Mouse (Mus musculus) large intestine, adult 2 months (tissue): ENCODE data around the gene Cnnm1. TPM values are rescaled to one million over a fixed set of nuclear protein-coding genes. Genes with fewer than 3 reads are reported as not detected.
A peak's percentile ranks its signal among the peaks of the same experiment; 100 is the strongest.
"Not testable (repeated sequence)": the region's sequence is repeated elsewhere in the genome, so short reads cannot be mapped to it uniquely, and the experiment has no call there.

Experiments
- DNase-seq: peaks from one replicate; pipeline ENCODE4 v3.0.0-alpha.2; 2012; ENCODE audit warnings: low read depth, low spot score
- WGBS: fragments of 180-500 bp; shearing (Covaris S2); methylation state at CpG from one replicate; pipeline ENCODE4 v1.1.7; 2018; 5-methylcytosine and 5-hydroxymethylcytosine counted together
- polyA plus RNA-seq: library from polyadenylated mRNA; depleted of rRNA; stranded (reverse); fragments of >200 nt; gene quantifications from 2 replicates; pipeline ENCODE4 v1.2.3, GENCODE M21; 2012

The Cnnm1 gene
- polyA plus RNA-seq, 1 experiment = 0.55 TPM

DNA sequence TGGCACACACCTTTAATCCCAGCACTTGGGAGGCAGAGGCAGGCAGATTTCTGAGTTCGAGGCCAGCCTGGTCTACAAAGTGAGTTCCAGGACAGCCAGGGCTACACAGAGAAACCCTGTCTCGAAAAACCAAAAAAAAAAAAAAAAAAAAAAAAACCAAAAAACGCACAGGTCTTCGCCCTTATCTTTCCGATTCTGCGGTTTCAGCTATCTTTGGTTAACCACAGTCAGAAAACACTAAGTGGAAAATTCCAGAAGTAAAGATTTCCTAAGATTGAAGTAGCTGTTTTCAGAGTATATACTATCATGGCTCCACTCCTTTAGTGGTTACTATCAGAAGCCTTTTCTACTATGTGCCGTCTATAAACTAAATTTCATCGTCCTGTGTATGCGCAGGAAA lies 63.4 kb downstream of the Cnnm1 start:
- 93% methylated on average over 8 of the region's 9 CpGs for WGBS
- DNase-seq = not testable (repeated sequence)

DNA sequence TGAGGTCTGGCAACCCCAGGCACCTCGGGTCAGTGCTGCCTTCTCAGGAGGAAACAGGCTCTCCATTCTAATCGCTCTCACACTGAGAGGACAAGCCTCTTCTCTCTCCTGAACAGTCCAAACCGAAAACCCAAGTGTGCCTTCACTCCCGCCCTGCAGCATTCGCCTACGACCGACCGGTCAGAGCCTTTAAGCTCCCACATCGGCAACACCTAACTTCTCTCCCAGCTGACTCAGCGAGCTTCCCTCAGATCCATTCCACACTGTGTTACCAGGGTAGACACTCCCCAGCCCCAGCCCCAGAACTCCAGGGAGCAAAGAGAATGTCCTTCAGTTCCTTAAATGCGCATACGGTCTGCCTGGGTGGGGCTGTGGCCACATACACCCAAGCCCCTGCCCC lies 65.2 kb downstream of the Cnnm1 start:
- no peak for DNase-seq
- 87% methylated on average over 12 of the region's 12 CpGs for WGBS

DNA sequence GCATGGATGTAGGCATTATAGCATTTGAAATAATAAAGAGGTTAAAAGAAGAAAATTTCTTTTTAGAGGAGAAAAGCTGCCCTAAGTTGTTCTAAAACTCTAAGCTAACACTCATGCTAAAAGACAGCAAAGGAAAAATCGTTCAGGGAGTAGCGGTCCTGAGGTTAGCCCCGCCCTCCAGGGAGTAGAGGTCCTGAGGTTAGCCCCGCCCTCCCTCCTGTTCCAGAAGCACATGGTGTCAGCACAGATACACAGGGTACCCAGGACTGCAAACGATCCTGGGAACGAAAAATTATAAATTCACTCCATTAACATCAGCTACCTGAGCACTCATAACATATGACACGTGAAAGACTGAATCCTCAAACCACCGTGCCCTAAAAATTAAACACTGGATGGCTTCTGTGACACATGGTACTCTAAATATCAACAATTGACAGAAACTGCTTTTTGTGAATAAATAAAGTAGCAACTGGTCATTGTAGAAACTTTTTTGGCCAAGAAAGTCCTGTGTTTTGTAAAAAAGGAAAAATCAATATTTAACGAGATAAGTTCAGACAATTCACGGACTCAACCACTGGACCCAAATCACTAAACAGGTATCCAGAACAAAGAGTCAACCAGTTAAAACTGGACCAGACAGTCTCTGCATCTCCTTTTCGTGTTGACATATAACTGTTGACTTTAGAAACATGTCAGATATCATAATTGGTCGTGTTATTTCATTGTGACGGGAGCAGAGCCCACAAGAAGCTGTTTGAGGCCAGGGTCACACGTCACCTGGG lies 70.4 kb downstream of the Cnnm1 start:
- no peak for DNase-seq
- 90% methylated on average over 14 of the region's 14 CpGs for WGBS

DNA sequence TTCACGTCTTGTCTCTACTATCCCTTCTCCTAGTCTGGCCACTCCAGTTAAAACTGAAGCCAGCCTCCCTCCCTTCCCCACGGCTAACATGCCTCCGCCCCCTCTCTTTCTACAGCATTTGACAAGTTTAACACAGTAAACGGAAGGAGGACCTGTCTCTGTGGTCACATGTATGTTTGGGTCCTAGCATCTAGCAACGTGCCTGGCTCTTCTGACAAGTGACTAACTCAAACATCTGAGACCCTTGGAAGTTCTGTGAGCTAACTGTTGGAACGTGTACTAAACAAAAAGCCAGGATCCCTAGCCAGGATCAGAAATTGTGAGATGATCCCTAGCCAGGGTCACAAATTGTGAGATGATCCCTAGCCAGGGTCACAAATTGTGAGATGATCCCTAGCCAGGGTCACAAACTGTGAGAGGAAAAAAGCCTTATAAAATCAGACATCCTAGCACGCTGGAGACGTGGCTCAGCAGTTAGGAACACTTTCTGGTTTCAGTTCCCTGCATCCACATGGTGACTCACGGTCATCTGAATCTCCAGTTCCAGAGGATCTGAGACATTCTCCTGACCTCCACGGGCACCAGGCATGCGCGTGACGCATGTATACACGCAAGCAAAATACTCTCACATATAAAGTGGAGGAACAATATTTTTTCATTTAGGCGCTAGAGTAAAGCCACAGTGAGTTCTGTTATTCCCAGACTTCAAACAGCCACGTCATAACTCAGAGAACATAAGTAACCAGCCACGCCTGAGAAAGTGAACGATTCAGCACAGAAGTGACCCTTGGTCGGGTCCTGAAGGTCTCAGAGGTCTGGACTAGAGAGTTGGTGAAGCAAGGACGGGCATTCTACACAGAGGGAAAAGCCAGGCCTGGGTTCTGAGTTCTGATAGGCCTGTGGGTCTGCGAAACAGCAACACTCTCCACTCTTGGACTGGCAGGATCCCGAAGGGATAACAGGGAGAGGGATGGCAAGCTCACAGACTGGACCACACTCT lies 71.7 kb downstream of the Cnnm1 start:
- no peak for DNase-seq
- WGBS = 66% methylated on average over 22 of the region's 22 CpGs

DNA sequence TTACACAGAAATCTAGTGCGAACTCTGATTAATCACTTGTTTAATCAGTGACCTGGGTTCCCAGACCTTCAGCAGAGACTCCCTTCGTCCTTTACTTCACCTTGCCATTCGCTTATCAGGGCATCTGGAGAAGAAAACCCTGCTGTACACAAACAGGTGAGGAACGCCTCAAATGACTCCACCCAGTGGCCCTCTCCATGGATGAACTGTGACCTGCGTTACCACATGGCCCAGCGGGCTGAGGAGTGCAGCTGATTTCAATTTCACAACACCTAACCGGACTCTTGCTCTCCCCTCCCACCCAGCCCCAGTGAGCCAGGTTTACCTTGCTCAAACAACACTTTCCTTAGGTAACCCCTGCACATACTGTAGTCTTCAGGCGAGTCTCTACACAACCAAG lies 73.6 kb downstream of the Cnnm1 start:
- 81% methylated on average over 8 of the region's 8 CpGs for WGBS
- no peak for DNase-seq

DNA sequence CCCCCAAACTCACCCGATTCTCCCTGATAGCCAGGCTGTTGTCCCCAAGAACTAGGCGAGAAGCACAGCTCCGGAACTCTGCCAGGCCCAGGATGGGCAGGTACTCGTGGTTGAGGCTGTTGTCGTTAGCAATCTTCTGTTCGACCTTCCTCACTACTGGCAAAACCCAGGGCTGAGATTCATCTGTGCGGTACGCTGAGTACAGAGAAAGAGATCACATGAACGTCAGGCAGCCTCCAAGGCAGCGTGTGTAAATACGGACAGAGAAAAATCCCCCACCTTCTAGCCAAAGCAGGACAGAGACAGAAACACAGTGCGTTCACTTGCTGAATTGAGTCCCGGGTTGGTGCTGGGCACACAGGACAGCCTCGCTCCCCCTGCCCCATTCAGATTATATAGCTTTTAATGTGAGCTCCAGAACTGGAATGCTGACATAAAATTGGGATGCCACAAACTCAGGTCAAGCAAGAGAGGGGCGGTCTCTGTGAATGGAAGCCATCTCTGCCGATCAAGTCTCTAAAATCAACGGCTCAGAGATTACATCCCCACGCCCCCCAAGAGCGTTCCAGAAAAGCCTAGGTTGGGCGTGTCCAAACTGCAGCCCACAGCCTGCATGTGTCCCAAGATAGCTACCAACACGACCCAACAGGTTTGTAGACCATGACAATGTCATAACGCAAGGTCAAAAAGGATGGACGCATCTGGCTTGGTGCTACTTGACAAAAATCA lies 75.6 kb downstream of the Cnnm1 start:
- 92% methylated on average over 23 of the region's 23 CpGs for WGBS
- DNase-seq = no peak

DNA sequence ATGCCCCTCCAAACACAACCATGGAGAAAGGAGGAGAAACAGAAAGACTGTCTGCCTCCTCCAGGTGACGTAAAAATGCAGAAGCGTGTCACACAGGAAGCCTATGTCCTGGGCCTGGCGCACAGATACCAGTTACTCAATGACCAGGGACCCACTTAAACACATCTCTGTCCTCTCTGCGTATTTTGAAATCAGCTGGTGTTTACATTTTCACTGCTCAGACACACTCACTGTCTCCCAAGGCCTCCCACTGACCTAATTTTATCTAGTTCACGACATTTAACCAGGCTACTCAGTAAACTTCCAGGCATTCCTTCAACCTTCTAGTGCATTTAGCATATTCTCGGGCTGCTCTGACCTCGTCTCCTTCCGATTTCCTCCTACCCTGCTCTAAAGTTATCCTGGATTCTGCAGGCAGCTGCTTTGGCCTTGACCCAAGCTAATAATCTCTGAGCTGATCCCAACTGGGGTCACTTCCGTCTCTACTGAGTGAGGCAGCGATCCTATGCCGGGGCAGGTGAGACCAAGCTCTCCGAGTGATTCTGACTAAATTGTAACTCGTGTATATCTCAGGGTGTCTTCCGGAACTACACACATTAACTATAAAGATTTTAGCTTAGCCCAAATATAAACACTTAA lies 76.3 kb downstream of the Cnnm1 start:
- DNase-seq = no peak
- WGBS = 70% methylated on average over 14 of the region's 14 CpGs

DNA sequence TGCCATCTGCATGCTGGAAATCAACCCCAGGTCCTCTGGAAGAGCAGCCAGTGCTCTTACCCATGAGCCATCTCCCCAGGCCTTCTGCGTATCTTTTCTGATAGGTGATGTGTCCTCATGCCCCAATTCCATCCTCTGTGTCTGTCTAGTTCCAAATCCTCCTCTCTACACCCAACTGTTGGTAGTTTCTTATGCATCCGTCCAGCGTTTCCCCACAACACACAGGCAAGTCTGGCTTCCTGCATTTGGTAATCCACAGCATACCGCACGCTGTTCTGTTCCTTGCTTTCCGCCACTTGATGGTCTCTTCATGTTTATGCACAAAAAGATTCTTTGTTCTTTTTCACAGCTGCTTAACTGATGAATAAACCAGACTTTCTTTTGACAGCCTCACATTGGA lies 77.1 kb downstream of the Cnnm1 start:
- WGBS = 80% methylated on average over 6 of the region's 6 CpGs
- no peak for DNase-seq

DNA sequence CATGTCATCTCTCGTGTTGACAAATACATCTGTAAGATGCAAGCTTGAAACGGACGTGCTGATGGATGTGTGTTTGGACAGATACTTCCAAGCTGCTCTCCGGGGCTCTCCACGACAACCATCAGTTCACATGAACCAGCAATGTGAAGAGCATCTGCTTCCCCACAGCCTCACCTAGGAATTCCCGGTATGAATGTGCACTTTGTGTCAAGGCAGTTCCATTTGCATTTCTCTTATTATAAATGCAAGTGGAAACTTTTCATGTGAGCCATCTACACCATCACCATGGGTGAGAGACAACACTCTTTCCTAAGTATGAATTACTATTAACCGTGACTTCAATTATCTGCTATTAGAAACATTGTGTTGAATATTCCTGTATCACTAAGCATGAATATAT lies 77.6 kb downstream of the Cnnm1 start:
- WGBS = 79% methylated on average over 7 of the region's 7 CpGs
- DNase-seq = no peak

DNA sequence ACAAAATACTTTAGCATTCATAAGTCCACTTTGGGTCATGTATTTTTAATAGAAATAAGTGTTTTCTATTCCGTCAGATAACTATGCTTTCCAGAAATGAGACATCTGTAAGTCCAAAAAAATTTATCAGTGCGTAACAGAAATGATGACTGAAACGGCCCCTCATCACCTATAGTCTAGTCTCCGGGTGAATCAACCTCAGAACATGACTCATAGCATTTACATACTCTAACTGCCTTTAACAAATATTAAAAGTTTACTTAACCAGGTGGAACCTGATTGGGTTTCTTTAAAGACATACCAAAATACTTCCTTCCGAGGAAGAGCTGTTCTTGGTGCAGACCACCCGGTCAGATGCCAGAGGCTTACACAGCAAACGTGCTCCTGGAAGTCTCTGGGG lies 78.0 kb downstream of the Cnnm1 start:
- WGBS = 67% methylated on average over 7 of the region's 7 CpGs

DNA sequence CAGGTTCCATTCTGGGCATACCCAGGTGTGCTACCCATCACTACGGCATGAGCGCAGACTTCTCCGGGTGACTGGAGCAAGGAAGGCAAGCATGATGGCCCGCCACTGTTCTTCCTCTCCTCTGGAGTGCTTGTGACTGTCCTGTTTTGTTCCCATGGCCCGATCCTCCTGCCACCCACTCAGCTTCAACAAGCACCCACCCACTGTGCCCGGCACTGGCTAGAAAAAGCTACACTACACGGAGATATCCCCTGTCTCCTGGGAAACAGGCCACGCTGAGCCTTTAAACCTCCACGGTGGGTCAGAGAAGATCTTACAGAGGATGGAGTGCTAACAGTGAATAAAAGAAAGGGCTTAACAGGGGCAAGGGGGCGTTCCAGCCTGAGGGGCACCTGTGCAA lies 79.0 kb downstream of the Cnnm1 start:
- 94% methylated on average over 10 of the region's 10 CpGs for WGBS

More for the DNA sequence above, 78.0 kb downstream of the Cnnm1 start:
- DNase-seq = no peak

DNA sequence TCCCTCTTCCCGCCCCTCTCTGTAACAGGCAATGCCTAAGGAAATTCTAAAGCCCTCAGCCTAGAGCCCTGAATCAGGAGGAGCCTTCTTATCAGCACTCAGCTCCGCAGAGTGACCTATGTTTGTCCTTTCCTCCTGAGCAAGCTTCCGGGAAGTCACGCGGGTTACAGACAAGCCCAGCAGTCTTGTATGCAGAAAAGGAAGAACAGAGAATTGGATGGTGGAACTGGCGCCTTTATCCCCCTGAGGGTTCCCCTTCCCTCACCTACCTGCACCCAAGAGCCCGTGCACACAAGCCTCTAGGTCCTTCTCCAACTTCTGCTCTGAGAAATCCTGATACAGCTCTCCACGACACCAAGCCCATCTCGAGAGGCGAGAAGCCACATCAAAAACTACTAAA lies 80.2 kb downstream of the Cnnm1 start:
- WGBS = 40% methylated on average over 9 of the region's 10 CpGs
- DNase-seq = no peak

More for the DNA sequence above, 79.0 kb downstream of the Cnnm1 start:
- DNase-seq = no peak

DNA sequence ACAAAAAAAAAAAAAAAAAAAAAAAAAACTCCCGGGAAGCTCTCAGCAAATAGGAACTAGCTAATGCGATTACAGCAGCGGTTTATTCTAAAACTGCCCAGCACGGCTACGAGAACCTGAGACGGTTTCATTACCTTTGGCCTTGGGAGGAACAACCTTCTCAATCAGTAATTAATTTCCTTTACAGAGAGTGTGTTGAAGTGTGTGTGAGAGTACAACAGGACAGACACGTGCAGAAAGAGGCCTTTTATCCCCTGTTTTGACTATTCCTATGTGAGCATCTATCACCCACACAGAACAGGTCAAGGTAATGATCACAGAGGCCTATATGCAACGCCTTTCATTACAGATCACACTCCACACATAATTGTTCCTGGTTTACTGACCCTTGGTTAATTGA lies 81.1 kb downstream of the Cnnm1 start:
- DNase-seq = no peak

DNA sequence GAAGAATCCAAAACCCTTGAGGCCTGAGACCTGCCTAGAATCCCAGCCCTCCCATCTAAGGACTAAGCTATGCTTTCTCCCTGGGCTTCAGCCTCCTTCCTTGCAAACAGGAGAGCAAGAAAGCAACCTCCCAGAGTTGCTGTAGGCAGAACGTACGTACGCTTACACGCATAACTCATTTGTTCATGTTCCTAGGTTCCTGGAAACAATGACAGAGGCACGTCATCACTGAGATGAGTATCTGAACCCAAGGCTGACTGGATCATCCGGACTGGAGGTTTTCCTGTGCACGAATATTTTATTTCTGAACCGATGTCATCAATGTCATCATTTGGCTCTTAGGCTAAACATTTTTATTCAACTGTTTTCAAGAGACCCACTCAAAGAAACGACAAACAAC lies 81.8 kb downstream of the Cnnm1 start:
- no peak for DNase-seq
- 91% methylated on average over 9 of the region's 9 CpGs for WGBS

More for the DNA sequence above, 81.1 kb downstream of the Cnnm1 start:
- WGBS = 68% methylated on average over 8 of the region's 8 CpGs

DNA sequence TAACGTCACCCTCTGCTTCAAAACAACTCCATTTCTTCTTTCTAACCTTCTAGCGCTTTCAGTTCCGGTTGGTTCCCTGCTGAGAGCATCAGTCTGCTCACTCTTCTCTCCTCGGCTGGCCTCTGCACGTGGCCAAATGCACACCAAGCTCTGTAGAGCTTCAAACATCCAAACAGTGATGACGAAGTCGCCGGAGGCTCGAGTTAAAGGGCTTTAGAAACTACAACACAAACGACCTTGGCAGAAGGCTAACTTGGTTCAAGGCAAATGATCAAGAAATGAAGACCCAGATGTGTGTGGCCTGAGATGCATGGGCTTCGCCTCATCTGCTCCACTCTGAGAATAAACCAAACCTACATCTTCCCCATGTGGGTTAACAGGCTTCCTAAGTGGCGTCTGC lies 83.3 kb downstream of the Cnnm1 start:
- DNase-seq = no peak
- WGBS = 4% methylated on average over 12 of the region's 12 CpGs

DNA sequence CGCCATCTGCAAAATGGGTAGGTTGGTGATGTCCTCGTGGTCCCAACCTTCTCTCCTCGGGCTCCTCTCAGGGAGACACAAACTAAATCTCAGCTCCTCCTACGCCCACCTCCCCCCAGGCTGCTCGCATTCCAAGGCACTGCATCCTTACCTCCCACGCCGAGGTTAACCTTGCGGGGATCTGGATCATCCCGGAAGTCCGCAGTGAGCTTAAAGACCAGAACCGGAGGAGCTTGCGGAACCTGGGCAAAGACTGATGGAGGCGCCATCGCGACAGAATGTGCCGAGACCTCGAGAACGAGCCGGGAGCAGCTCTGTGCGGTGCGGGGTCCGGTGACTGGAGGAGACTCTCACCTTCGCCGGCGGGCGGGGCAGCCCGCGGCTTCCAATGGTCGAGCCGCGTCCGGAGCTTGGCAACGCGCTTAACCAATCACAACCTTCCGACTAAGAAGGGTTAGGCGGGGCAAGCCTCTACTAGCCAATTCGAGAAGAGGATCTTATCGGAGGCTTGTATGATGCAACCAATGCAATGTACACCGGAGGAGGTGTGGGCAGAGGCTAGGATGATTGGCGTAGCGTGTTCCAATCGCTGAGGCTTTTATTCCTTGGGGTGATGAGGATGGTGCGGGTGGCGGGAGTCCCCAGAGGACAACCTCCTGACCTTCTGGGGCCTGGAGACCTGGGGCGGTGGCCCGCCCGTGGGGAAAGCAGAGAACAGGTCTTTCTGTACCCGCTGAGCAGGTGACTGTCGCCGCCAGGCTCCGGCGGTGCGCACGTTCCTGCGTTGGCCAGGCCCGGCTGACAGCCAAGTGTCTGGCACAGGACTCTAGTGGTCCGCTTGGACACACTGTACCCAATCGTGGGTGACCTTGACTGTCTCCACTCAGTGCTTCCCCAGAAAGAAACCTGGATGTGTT lies 84.2 kb downstream of the Cnnm1 start, which contains the start of gene Got1:
TSS of gene Got1 (minus strand) at position 419 of the 917 bp plus-strand sequence.
- under 1% methylated on average over 58 of the region's 58 CpGs for WGBS
- peak; percentile 98 for DNase-seq

DNA sequence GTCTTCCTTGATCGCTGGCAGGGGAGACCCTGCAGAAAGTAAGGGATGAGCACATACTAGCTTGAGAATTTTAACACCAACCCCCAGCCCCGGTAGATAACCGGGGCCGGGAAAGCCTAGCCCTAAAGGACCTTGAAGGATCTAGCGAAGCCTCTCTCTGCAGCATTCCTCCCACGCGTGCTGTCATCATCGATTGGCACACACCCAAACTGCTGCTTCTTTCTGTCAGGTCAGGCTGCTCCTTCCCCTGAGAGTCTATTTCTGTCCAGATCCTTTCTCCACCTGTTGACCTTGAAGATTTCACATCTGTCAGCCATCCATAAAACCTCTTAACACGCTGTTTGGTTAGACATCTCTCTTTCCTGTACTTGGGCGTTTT lies 84.9 kb downstream of the Cnnm1 start:
- 4% methylated on average over 10 of the region's 10 CpGs for WGBS
- peak; percentile 28 for DNase-seq

DNA sequence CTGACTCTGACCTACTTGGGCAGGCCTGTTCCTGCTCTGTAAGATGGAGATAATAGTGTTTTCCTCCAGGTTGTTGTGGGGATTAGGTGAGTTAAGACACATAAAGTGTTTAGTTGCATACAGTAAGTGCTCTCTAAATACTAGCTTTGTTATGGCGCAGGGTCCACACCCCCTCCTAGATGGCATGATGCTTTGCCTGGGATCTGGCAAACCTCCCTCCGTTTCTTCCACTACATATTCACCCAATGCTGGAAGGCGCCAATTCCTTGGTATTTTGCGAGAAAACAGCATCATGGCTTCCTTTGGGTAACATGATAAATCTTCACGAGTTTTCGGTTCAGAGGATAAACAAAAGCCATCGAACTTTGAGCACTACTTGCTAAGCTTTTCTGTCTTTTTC lies 85.3 kb downstream of the Cnnm1 start:
- WGBS = 87% methylated on average over 7 of the region's 7 CpGs
- DNase-seq = no peak
